25 mouse cellular contexts compared by ENCODE assay signal in genomic region chr9:7967980-7968379, GRCm38 (mm10). TPM values are rescaled to one million over a fixed set of nuclear protein-coding genes. Genes with fewer than 3 reads are reported as not detected.
DNase-seq lines count a peak whose midpoint lies in the region; ATAC-seq and TF ChIP-seq lines count a peak whose summit lies in the region.
"Had no signal": no experiment of that assay in that cellular context is flagged by ENCODE, and none has a peak within 500 bp of the region (broad histone marks: within the 10 kb centered on the region; RNA-seq: fewer than 3 reads in every experiment).

No protein-coding gene starts in this region.

- 29% methylated on average over 1 of the region's 1 CpGs for WGBS in liver, adult 2 months
- 81% methylated on average over 1 of the region's 1 CpGs for WGBS in liver, embryonic 12.5 days (ENCODE audit: insufficient replicate concordance)
- 49% methylated on average over 1 of the region's 1 CpGs for WGBS in small intestine, adult 2 months
- WGBS in forebrain, embryonic 12.5 days, result 92% methylated on average over 1 of the region's 1 CpGs

- no peak overlapping the region for H3K9ac ChIP-seq in liver, adult 2 months (ENCODE audit: low read depth, low read length)
- H3K9ac ChIP-seq in liver, embryonic 12.5 days, result no peak overlapping the region
- no peak overlapping the region for H3K9ac ChIP-seq in forebrain, embryonic 12.5 days
- H3K9ac ChIP-seq: forebrain, embryonic 15.5 days; hindbrain, embryonic 15.5 days; limb, embryonic 13.5 days; liver, embryonic 14.5 days; lung, embryonic 14.5 days; neural tube, embryonic 13.5 days had no signal

- ATAC-seq in liver, embryonic 12.5 days, result no peak
- ATAC-seq in forebrain, embryonic 12.5 days (ENCODE audit: low FRiP score), result no peak
- ATAC-seq: forebrain, embryonic 15.5 days; midbrain, embryonic 16.5 days had no signal

- peaks cover 15% of the 10 kb centered on the region; the same call in 1 of the 2 replicates for H3K36me3 ChIP-seq in liver, adult 2 months (ENCODE audit: control insufficient read depth, insufficient read depth, low read length)
- 0 out of 2 replicates have a peak, but pooled peaks cover 2% of the 10 kb centered on the region for H3K36me3 ChIP-seq in liver, embryonic 12.5 days
- peaks cover 3% of the 10 kb centered on the region; the same call in 1 of the 2 replicates for H3K36me3 ChIP-seq in small intestine, adult 2 months (ENCODE audit: control insufficient read depth, insufficient read depth, low read length)
- peaks cover 11% of the 10 kb centered on the region for H3K36me3 ChIP-seq in forebrain, embryonic 12.5 days (replicated peaks)
- H3K36me3 ChIP-seq: forebrain, embryonic 15.5 days; hindbrain, embryonic 15.5 days; neural tube, embryonic 13.5 days had no signal

- H3K27ac ChIP-seq in liver, adult 2 months (replicated peaks; ENCODE audit: insufficient read depth, low read depth, low read length), result peak overlapping the region; percentile 63
- H3K27ac ChIP-seq in liver, embryonic 12.5 days, result no peak overlapping the region
- peak overlapping the region; percentile 73 for H3K27ac ChIP-seq in small intestine, adult 2 months (ENCODE audit: insufficient read depth, low read depth, low read length)
- no peak overlapping the region for H3K27ac ChIP-seq in forebrain, embryonic 12.5 days
- H3K27ac ChIP-seq: forebrain, embryonic 15.5 days; heart, embryonic 10.5 days; hindbrain, embryonic 15.5 days; kidney, postnatal 0 days; limb, embryonic 13.5 days; liver, embryonic 14.5 days; neural tube, embryonic 13.5 days had no signal

- DNase-seq in kidney, adult 11 months, result peak; percentile 32
- no peak for DNase-seq in kidney, postnatal 25 days
- peak; percentile 90 for DNase-seq in liver, adult 2 months (ENCODE audit: extremely low read depth, low read depth, low spot score)
- DNase-seq in gastrocnemius, postnatal 36 days, result no peak
- DNase-seq in cerebellum, postnatal 14 days, result no peak
- DNase-seq: adrenal gland, postnatal 10 days; cerebellum, adult 2 months; cerebellum, postnatal 36 days; layer of hippocampus, adult 9-11 months; lung, embryonic 14.5 days; lung, postnatal 36 days; retina, postnatal 1 day; right cerebral cortex, postnatal 25 days had no signal

- peaks cover 13% of the 10 kb centered on the region for H3K4me1 ChIP-seq in liver, adult 2 months (ENCODE audit: control insufficient read depth, insufficient read depth, low read length)
- H3K4me1 ChIP-seq in liver, embryonic 12.5 days, result peaks cover 24% of the 10 kb centered on the region
- H3K4me1 ChIP-seq in small intestine, adult 2 months (ENCODE audit: control insufficient read depth, insufficient read depth, insufficient read length, low read length), result peaks cover 11% of the 10 kb centered on the region; the same call in 1 of the 2 replicates
- H3K4me1 ChIP-seq in forebrain, embryonic 12.5 days, result peaks cover 9% of the 10 kb centered on the region; the same call in 1 of the 2 replicates
- H3K4me1 ChIP-seq: forebrain, embryonic 15.5 days; hindbrain, embryonic 15.5 days; neural tube, embryonic 13.5 days had no signal

- peaks cover 32% of the 10 kb centered on the region for H3K79me2 ChIP-seq in liver, adult 2 months (ENCODE audit: control insufficient read depth, insufficient read depth, low read length)

- no peak for TF ChIP-seq POLR2A in liver, adult 2 months (IDR thresholded peaks at IDR 0.05; ENCODE audit: extremely low read depth, insufficient read depth, low read length)
- no peak for TF ChIP-seq POLR2A in small intestine, adult 2 months (IDR thresholded peaks at IDR 0.05; ENCODE audit: low read depth, low read length)

- no peak overlapping the region for H3K4me2 ChIP-seq in liver, embryonic 12.5 days
- no peak overlapping the region for H3K4me2 ChIP-seq in forebrain, embryonic 12.5 days
- H3K4me2 ChIP-seq: forebrain, embryonic 15.5 days; hindbrain, embryonic 15.5 days; limb, embryonic 13.5 days; lung, embryonic 14.5 days; neural tube, embryonic 13.5 days had no signal

- intact Hi-C loops in gastrocnemius, postnatal 36 days (cut with DNase I), result no loop called here

- no peaks in the 10 kb centered on the region for H3K9me3 ChIP-seq in liver, embryonic 12.5 days (replicated peaks)
- H3K9me3 ChIP-seq in forebrain, embryonic 12.5 days, result no peaks in the 10 kb centered on the region
- H3K9me3 ChIP-seq: forebrain, embryonic 15.5 days; heart, embryonic 10.5 days; hindbrain, embryonic 15.5 days; limb, embryonic 13.5 days; neural tube, embryonic 13.5 days had no signal

- TF ChIP-seq CTCF in liver, adult 2 months (IDR thresholded peaks at IDR 0.05; ENCODE audit: low read depth, low read length), result no peak
- no peak for TF ChIP-seq CTCF in small intestine, adult 2 months (IDR thresholded peaks at IDR 0.05; ENCODE audit: extremely low read depth, insufficient read length, insufficient replicate concordance, low read depth, low read length)

- H3K27me3 ChIP-seq in liver, adult 2 months (ENCODE audit: control insufficient read depth, insufficient read depth, low read length), result no peaks in the 10 kb centered on the region
- no peaks in the 10 kb centered on the region for H3K27me3 ChIP-seq in liver, embryonic 12.5 days (replicated peaks)
- no peaks in the 10 kb centered on the region for H3K27me3 ChIP-seq in small intestine, adult 2 months (ENCODE audit: control insufficient read depth, insufficient read depth, low read length)
- no peaks in the 10 kb centered on the region for H3K27me3 ChIP-seq in forebrain, embryonic 12.5 days
- H3K27me3 ChIP-seq: forebrain, embryonic 15.5 days; hindbrain, embryonic 15.5 days; limb, embryonic 13.5 days; neural tube, embryonic 13.5 days had no signal

- H3K4me3 ChIP-seq in liver, adult 2 months (ENCODE audit: insufficient read depth, low read depth, low read length), result no peak overlapping the region
- H3K4me3 ChIP-seq in liver, embryonic 12.5 days, result no peak overlapping the region
- H3K4me3 ChIP-seq in small intestine, adult 2 months (ENCODE audit: low read depth, low read length), result no peak overlapping the region
- no peak overlapping the region for H3K4me3 ChIP-seq in forebrain, embryonic 12.5 days (replicated peaks)
- H3K4me3 ChIP-seq: forebrain, embryonic 15.5 days; heart, embryonic 10.5 days; hindbrain, embryonic 15.5 days; limb, embryonic 13.5 days; myocyte; neural tube, embryonic 13.5 days had no signal

RNA-seq across cellular contexts. Expression of gene Yap1, which starts 36.4 kb away (rescaled TPM):
- total RNA-seq in liver, adult 2 months (2014; rRNA removed), result 21.6 and 27.3 TPM in 2 replicates
- polyA plus RNA-seq in liver, adult 2 months (2012; rRNA removed), result 27.9 and 32.0 TPM in 2 replicates
- 8.3 and 8.7 TPM in 2 replicates for polyA plus RNA-seq in liver, embryonic 12.5 days (2016; fragmentation: Nextera tagmentation; extraction: Ambion mirVana)
- 32.7 and 46.6 TPM in 2 replicates for polyA plus RNA-seq in small intestine, adult 2 months (2012; rRNA removed)
- 10 to 100 TPM; 30.8 to 34.9 TPM for total RNA-seq in gastrocnemius, postnatal 36 days (2021)
- polyA plus RNA-seq in forebrain, embryonic 12.5 days (2016; fragmentation: Nextera tagmentation; extraction: Ambion mirVana), result 29.3 and 31.6 TPM in 2 replicates

Comparison
In these comparisons a context has a peak if more than half of its experiments do, and no peak if none do; other contexts are left out.
1. DNase-seq: peak in kidney, adult 11 months (single experiment) and liver, adult 2 months (single experiment); none in kidney, postnatal 25 days (0 of 2), gastrocnemius, postnatal 36 days (0 of 2) and cerebellum, postnatal 14 days (0 of 2).
2. H3K27ac ChIP-seq: peak in liver, adult 2 months (single experiment) and small intestine, adult 2 months (single experiment); none in liver, embryonic 12.5 days (single experiment) and forebrain, embryonic 12.5 days (single experiment).